Mouse (Mus musculus) lung, adult 18-20 months (tissue): ENCODE measurements at regions not wholly inside any gene's neighbourhood (a gene's known extent, or its start where the extent isn't known, plus 50 kb on each side); places are given as distances from the start of the nearest gene placed in this dataset.
"Not testable (repeated sequence)": the region's sequence is repeated elsewhere in the genome, so short reads cannot be mapped to it uniquely, and the experiment has no call there.

ENCODE experiments used
- DNase-seq, 2 experiments: peaks; one replicate each; pipeline ENCODE4 v3.0.0; 2022; ENCODE audit warnings: mixed read lengths in 2 of 2

DNA sequence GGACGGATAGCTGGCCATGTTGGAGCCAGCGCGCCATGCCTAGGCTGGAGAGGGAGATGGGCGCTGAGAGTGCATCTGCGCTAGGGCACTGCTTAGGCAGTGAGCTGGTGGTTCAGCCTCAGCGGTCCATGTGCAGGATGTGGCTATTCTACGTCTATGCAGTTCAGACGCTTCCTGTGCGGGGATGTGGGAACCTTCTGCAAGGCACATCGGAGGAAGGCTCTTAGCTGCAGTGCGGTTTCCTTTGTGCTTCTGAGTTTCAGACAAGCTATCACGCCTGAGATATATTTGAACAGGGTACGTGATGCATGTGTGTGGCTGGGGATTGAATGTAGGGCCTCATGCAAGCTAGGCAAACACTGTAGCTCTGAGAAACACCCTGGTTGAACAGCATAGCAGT, 54.4 kb upstream of the Lrpprc start:
- no peak for DNase-seq

DNA sequence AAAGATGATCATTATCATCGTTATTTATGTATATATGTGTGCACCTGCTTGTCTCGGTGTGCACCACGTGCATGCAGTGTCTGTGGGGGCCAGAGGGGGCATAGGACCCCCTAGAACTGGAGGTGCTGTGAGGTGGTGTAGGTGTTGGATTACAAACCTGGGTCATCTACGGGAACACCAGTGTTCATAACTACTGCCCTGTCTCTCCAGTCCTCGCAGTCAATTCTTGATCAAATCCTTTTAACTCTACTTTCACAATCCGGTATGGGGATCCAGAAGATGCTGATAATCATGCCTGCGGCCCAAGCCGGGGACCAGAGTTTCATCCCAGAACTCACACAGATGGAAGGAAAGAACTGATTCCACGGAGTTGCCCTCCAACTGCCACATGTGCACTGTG, 55.6 kb upstream of the Lrpprc start:
- no peak for DNase-seq

DNA sequence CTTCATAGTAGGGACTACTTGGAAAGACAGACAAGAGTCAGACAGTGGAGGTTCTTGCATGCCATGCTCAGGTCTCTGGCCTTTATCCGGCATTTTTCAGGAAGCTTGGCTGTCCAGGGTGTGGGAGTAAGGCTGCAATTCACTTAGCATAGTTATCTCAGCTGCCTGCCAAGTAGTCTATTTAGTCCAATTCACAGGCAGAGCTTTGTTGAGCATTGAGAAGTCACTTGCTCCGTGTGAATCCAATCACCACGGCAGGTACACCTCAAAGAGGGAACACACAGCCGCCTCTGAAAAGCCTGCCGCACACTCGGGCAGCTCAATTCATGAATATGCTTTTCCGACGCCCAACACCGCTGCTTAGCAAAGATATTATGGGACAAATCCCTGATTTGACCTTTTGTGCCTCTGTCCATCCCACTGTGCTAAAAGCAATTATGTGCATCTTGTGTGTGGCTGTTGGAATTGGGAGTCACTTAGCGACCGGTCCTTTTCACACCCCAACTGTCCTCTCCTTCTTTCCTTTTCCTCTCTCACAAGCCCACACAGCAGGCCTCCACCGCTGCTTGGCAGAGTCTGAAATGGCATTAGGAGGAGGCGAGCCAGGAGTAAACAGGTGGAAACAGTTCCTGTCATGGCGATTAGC, 57.9 kb upstream of the Lrpprc start:
- no peak for DNase-seq

DNA sequence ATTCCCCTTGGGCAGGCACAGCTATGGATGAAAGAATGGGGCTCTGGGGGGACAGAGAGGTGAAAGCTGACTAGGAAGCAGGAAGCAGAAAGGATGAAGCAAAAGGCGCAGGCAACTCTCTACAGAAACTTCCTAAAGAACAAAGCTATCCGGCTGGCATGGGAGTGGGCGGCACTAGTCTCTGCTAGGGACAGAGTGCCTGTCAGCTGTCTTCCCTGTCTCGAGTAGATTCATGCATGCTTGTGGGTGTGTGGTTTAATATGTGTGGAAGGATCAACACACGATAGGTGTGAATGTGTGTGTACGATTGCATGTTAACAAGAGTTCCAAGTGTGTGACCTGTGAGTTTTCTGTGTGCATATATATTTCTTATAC, 58.4 kb upstream of the Lrpprc start:
- DNase-seq, result no peak

DNA sequence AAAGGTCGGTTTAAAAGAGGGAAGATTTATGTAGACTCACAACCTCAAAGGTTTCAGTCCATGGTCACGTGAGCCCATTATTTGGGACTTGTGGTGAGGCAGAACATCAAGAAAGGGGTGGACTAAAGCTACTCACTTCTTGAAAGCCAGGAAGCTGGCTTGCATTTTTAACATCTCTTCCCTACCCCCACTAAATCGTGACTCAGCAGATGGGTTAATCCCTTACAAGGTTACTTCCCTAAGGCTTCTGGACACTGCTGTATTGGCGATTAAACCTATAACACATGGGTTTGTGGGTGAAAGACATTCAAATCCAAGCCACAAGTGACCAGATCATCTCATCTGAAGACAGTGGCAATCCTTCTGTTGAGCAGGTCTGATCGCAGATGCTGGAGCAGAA, 59.9 kb upstream of the Lrpprc start:
- no peak for DNase-seq

DNA sequence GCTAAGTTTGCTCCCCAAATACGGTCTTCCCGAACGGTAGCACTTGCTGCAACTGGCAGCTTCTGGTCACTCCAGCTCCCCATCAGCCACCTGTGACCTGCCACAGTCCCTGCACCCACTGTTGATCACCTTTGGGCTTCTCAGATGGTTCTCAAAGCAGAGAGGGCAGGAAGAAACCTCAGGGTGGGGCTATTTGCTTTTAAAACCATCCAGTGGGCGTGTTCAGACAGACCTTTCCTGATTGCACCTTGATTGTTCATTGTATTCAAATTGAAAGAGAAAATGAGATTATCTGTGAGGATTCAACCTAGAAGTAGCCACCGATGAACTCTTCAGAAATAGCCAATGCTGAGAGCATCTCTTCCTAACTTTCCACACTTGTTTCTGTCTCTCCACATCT, 60.3 kb upstream of the Lrpprc start:
- DNase-seq, result no peak

DNA sequence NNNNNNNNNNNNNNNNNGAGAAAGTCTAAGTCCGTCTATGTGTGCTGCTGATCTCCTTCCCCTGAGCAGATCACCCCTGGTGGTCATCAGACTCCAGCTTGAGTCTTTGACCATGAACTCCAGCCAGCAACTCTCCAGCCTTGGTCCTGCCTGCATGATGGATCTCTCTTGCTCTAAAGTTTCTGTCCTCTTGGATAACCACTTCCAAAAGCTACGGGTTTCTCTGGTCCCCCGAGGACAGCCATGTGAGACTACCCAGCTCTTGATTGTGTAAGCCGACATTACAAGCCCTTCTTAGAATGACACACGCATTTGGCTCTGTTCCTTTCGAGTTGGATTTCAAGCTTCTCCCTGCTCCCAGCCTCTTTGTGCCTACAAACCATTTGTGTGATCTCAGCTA, 66.4 kb upstream of the Lrpprc start:
- DNase-seq, result no peak

DNA sequence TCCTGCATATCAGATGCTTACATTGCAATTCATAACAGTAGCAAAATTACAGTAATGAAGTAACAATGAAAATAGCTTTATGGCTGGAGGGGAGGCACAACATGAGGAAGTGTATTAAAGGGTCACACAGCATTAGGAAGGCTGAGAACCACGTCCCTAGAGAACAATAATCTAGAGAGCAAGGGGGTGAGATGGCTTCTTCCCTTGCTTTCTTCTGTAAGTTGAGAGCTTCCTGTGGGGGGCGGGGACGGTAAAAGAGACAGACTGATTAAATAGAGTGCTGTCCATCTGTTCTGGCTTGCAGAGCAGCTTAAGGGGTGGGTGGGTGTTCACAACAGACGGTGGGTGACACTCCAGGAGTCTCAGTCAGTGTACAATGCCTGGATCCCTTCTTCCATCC, 68.2 kb upstream of the Lrpprc start:
- DNase-seq, result no peak

DNA sequence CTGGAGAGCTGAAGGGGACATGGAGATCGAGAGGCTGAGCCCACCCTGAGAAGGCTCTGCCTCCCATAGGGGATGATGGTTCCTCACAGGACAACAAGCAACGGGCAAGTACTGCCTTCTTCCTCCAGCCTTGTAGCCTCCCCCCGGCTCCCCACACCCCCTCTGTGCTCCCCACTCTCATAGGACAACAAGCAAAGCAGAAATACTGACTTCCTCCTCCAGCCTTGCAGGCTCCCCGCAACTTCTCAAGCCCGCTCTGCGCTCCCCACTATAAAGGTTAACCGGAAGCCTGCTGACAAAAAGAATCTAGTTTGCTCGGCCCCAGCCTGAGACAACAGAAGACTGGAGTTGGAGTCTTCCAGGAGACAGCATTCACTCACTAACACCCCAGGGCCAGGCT, 69.3 kb upstream of the Lrpprc start:
- DNase-seq, result no peak

DNA sequence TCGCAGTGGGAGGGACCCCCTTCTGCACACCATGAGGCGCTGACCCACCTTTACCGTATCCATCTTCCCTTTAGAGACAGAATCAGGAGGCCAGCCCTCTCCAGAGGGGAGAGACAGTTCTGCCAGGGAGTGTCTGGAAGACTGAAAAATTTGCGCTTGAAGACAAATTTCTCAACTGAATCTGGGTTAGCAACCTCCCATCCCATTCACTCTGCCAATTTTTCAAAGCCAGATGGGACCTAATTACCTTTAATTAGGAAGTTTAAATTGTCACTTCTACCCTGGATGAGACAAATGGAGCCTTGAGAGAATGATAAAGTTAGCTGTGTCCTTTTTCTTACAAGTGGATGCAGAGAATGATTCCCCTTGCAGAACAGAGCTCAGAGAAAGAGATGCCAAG, 70.2 kb upstream of the Lrpprc start:
- DNase-seq, result no peak

DNA sequence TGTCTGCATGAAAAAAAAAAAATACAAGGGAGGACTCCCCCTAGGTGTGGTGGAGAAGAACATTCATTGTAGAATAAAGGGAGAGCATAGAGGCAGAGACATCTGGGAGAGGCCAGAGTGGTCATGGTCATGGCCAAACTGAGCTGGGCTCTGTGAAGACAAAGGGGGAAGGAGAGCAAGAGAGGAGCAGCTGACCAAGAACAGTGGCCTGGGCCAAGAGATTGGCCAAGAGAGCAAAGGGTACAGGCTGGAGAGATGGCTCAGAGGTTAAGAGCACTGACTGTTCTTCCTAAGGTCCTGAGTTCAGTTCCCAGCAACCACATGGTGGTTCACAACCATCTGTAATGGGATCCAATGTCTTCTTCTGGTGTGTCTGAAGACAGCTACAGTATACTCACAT, 73.6 kb upstream of the Lrpprc start:
- DNase-seq, result not testable (repeated sequence)

DNA sequence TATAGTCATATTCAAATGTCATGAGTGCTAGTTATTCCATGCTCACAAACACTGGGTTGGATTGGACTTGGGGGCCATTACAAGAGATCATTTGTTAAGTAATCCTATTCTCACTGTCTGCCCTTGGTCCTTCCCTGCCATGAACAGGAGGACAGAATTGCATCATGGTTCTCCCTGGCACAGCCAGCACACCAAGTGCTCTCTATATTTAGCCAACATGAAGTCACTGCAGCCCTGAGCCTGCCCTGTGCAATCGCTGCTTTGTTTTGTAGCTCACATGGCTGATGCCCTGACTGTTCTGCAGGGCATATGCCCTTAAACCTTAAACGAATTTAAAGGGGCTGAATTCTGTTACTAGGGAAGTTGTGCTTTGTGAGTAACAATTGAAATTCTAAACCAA, 74.6 kb upstream of the Lrpprc start:
- no peak for DNase-seq

DNA sequence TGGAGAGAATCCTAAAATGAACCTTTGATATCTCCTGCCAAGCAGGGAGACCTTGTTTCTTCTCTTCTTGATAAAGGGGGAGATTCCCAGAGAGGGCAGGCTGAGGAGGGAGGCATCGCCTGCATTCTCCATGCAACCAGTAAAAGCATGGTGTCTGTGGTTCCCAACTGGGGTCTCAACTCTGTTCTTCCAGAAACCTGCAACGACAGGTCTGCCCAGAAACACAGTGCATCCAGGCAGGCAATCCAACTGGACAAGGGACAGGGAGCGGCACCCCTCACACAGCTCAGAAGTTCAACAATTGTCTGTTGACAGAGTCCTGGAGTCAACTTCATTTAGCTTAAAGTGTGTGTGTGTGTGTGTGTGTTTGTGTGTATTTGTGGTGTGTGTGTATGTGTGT, 75.0 kb upstream of the Lrpprc start:
- DNase-seq, result no peak

DNA sequence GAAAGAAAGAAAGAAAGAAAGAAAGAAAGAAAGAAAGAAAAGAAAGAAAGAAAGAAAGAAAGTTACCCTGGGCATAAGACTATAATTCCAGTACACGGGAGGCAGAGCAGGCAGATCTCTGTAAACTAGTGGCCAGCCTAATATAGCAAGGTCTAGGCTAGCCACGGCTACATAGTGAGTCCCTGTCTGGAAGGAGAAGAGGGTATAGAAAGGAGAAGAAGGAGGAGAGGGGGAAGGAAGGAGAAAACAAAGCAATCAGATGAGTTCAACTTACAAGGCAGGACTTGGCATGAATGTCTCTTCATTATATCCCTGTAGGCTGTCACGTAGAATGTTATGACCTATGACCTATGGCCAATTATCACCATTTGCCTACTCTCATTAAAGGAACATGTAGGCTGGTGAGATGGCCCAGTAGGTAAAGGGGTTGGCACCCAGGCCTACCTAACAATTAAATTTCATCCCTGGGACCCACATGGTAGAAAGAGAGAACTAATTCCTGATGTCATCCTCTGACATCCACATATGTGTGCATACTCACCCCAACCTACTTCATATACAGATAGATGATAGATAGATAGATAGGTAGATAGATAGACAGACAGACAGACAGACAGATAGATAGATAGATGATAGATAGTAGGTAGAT, 78.6 kb upstream of the Lrpprc start:
- DNase-seq, result no peak

DNA sequence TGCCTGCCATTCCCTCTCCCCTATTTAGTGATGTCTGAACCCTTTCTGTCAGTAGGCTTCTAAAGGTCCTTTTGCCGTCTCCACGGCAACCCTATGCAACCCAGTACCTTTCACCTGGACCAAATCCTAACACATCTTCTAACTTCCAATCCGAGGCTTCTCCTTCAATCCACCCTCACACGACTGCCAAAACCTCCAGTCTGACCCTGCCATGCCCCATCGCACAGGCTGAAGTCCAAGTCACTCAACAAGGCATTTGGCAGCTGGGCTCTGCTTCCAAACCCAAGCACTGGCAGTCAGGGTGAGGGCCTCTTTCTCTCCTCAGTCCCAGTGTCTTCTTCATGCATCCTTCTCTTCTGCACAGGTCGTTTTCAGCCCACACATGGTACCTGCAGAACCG, 83.0 kb upstream of the Lrpprc start:
- DNase-seq, result no peak

DNA sequence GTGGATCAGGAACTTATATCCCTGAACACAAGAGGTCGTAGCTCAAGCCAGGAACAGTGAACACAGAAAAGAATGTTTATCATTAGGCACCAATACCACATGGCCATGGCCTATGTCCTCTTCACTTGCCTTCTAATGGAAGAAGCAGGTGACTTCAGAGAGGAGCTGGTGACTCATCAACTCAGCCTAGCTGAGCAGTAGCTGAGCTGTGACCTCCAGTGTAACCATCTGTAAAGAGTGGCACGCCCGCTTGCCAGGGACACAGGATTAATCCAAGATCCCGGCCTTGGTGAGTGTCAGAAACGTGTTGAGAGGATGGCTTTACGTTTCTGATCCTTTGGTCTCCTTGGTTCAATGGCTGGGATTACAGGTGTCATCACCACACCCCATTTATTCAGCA, 82.0 kb upstream of the Ppm1b start:
- no peak for DNase-seq

DNA sequence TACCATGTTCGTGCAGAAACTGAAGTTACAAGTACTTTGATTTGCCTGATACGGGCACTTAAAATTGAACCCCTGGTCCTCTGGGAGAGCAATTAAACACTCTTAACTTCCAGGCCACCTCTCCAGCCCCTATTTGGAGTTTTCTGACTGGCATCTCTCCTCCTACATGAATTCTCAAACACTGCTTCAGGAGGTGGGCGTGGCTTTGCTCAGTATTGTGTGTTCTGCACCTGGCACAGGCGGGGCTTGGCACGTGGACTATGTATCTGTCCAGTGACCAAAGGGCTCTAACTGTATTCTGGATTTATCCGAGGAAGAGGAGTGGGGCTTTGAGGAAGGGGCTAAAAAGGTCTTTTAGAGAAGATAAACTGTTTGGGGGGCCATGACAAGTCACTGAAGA, 81.5 kb upstream of the Ppm1b start:
- DNase-seq, result peak; percentile 70 to 76

DNA sequence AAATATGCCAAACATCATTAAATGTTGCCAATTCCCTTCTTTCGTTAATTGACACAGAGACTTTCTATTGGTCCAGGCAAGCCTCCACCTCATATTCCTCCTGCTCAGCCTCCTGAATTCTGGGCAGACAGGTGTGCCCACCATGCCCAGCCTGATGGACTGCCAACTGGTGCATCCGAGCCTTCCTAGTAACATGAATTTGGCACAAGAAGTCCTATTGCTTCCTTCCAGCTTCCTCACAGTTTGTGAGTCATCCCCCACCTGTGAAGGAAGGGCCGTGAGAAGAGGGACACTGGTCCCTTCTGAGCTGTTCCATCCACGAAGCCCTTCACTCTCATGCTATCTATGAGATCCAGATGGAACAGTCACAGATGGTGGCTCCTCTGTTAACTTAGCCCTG, 80.5 kb upstream of the Ppm1b start:
- no peak for DNase-seq

DNA sequence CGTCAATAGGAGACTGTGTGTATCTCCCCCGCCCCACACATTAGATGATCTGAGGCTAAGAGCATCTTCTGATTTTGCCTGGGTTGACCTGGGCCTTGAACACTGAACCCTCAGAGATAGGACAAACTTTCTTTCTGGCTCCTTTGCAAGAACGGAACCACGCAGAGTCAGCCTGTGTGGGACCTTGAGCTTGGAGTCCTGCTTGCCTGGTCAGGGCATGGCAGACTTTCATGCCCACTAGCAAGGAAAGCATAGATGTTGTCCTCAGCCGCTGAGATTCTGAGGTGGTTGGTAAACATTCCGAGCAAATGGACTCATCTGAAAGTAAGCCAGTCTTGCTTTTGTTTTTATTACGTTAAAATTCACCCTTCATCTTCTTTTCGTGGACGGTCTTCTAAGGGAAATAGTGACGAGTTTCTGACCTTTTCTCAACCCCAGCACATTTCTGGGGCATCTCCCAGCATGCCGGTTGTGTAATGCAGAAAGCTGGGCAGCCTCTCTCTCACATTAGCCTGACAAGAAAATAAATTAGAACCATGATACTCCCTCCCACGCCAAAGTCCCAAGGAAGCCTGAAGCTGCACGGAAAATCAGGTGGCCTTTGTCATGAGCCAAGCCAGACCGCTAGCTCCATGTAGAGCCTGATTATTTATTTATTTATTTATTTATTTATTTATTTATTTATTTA, 79.2 kb upstream of the Ppm1b start:
- peak; percentile 22 to 38 for DNase-seq

DNA sequence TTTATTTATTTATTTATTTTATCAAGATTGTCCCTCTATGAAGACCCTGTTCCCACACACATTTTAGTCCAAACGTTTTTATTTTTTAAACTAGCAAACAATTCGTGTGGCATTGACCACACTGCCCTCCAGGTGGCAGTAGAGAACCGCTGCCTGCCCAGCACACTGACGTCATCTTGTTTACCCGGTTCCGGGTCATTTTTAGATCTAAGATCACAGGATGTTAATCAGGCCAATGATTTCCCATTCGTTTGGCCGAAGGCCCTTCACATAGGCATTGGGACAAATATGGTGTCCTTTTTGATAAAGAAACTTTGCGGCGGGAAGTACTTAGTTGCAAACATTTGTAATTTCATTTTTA, 78.7 kb upstream of the Ppm1b start:
- peak; percentile 65 to 70 for DNase-seq

DNA sequence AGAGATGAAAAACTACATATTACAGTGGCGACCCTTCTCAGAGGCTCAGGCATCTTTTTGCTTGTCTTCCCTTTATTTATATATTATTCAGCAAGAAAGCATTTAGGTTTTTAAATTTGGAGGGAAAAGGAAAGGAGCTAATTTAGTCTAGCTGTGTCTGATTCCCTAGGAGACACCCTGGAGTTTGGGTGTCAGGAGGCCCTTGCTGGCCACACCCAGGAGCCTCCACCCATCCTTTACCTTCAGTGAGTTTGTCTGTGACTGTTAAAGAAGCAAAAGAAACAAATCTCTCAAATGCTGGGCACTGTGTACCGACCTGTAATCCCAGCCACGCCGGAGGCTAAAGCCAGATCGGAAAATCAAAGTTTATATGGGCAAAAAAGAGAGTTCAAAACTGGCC, 78.2 kb upstream of the Ppm1b start:
- no peak for DNase-seq

DNA sequence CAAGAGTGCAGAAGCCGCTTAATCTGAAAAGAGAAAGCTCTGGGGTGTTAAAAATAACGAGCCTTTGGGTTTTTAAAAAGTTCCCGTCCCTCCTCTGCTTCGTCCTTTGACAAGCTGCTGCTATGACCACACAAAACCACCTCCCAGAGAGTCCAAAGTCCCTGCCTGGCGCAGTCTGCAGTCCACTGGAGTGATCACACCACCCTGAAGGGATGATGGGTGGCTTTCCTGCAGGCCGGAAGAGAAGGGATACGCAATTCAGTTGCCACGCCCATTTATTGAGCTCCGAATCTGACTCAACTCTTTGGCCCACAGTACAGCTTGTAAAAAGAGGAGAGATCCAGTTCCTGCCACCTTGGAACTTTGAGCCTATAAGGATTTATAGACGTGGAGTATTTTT, 77.4 kb upstream of the Ppm1b start:
- DNase-seq, result no peak

DNA sequence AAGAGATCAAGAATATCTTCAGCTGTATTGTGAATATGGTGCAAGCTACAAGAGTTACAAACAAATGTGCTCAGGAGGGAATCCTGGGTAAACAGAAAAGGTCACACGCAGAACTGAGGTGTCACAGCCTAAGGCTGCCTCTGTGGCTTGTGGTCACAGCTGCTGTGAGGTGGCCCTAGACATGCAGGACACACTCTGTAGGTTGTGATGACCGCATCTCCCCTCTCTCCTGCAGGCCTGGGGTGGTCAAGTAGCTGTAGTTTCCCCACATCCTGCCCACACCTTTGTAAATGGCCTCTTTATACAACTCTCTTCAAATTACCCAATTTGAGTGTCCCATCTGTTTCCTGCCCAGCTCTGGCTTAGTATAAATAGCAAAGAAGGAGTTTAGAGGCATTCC, 75.6 kb upstream of the Ppm1b start:
- no peak for DNase-seq

DNA sequence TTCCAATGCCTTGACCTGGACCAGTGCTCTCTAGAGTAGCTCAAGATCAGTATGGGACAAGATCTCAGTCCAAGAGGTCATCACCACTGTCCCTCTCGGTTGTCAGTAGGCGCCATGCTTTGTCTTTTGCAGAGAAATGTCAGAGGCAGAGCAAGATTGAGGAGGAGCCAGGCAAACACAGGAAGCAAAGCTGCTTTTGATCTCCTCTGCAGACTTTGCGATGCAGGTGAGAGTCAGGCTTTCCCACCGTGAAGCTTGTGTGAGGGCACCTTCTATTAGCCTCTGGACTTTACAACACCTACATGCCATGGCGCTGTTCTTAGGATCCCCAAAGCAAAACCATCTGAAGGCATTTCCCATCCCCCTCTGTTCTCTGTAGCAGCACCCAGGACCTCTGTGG, 68.0 kb upstream of the Ppm1b start:
- DNase-seq, result no peak
